Mouse (Mus musculus): ENCODE data around the gene Mindy1. TPM values are rescaled to one million over a fixed set of nuclear protein-coding genes. Genes with fewer than 3 reads are reported as not detected.
A peak's percentile ranks its signal among the peaks of the same experiment; 100 is the strongest.

The Mindy1 gene
- polyA plus RNA-seq, 1 experiment from 2014 or later: 54.6 TPM

DNA sequence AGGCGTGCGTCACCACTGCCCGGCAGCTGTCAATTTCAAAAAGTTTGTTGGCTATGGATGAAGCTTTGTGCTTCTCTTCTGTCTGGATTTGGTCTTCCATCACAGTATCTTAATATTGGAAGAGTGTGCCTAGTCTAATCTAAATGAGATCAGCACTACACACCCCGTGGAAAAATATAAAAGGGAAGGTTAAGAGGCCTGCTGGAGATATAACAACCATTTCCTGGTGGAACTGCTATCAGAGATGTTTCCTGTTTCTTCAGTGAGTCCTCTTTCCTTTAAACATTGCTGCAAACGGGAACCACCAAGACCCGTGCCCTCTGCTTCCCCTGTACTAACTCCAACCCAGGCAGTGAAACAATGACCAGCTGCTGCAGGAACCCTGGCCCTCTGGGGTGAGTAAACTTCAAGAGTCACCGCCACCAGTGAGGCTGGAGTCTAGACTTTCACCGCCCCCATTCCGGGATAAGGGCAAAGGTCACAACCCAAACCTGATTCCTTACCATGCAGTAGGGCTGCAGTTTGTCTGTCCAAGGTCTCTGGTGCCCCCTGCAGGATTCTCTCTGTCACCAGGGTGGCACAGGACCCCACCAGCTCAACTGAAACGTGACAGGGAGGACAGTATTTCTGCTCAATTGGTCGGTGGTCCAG lies 17.9 kb upstream of the Mindy1 start:
- ATAC-seq (ENCODE audit: insufficient read depth, low FRiP score): peak; percentile 64; the same call in 1 of the 2 replicates
- WGBS: 47% methylated on average over 11 of the region's 11 CpGs

DNA sequence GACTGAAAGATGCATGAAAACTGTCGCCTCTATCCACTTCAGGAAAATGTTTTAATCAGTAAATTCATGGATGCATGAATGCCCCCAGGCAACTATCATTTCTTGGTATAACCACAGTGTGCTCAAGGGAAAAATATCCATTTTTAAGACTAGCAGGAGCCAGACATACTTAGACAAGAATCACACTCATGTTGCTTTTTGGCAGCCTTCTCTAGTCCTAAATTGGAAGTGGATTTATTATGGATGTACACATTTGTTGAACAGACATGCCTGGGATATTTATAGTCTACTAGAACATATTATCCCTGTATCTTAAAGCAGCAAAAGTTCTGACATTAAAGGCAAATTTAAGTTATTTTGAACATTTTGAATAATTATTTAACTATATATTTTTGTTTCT lies 16.4 kb upstream of the Mindy1 start:
- no peaks in the 10 kb centered on the region for H3K9me3 ChIP-seq (replicated peaks; ENCODE audit: control insufficient read depth, low read length)
- no peak overlapping the region for H3K4me3 ChIP-seq (replicated peaks; ENCODE audit: low read length)
- no peaks in the 10 kb centered on the region for H3K27me3 ChIP-seq (ENCODE audit: control insufficient read depth, insufficient read depth, low read length)
- ATAC-seq (ENCODE audit: insufficient read depth, low FRiP score): no peak
- no peak overlapping the region for H3K9ac ChIP-seq (ENCODE audit: low read length)
- no peak overlapping the region for H3K4me2 ChIP-seq (ENCODE audit: low read depth, low read length)
- 86% methylated on average over 1 of the region's 1 CpGs for WGBS
- peaks cover 11% of the 10 kb centered on the region for H3K36me3 ChIP-seq (ENCODE audit: control insufficient read depth, insufficient read depth, low read length)
- H3K27ac ChIP-seq (ENCODE audit: low read length): no peak overlapping the region
- H3K4me1 ChIP-seq (ENCODE audit: control insufficient read depth, insufficient read depth, low read length): no peaks in the 10 kb centered on the region

More for the DNA sequence above, 17.9 kb upstream of the Mindy1 start:
- no peaks in the 10 kb centered on the region for H3K9me3 ChIP-seq (replicated peaks; ENCODE audit: control insufficient read depth, low read length)
- H3K4me2 ChIP-seq (ENCODE audit: low read depth, low read length): no peak overlapping the region
- H3K36me3 ChIP-seq (ENCODE audit: control insufficient read depth, insufficient read depth, low read length): peaks cover 18% of the 10 kb centered on the region
- H3K4me1 ChIP-seq (ENCODE audit: control insufficient read depth, insufficient read depth, low read length): no peaks in the 10 kb centered on the region
- H3K27ac ChIP-seq (ENCODE audit: low read length): no peak overlapping the region
- no peak overlapping the region for H3K4me3 ChIP-seq (replicated peaks; ENCODE audit: low read length)
- peak overlapping the region; percentile 11; the same call in 1 of the 2 replicates for H3K9ac ChIP-seq (ENCODE audit: low read length)
- H3K27me3 ChIP-seq (ENCODE audit: control insufficient read depth, insufficient read depth, low read length): no peaks in the 10 kb centered on the region

- peaks cover 9% of the 10 kb centered on the region for H3K36me3 ChIP-seq (ENCODE audit: control insufficient read depth, insufficient read depth, low read length)
- H3K9ac ChIP-seq (ENCODE audit: low read length): no peak overlapping the region
- H3K4me3 ChIP-seq (replicated peaks; ENCODE audit: low read length): no peak overlapping the region
- H3K9me3 ChIP-seq (replicated peaks; ENCODE audit: control insufficient read depth, low read length): no peaks in the 10 kb centered on the region
- no peaks in the 10 kb centered on the region for H3K4me1 ChIP-seq (ENCODE audit: control insufficient read depth, insufficient read depth, low read length)
- H3K27me3 ChIP-seq (ENCODE audit: control insufficient read depth, insufficient read depth, low read length): no peaks in the 10 kb centered on the region
- no peak overlapping the region for H3K27ac ChIP-seq (ENCODE audit: low read length)
- 92% methylated on average over 3 of the region's 3 CpGs for WGBS
- H3K4me2 ChIP-seq (ENCODE audit: low read depth, low read length): no peak overlapping the region
- no peak for ATAC-seq (ENCODE audit: insufficient read depth, low FRiP score)
These were observed 15.1 kb upstream of the Mindy1 start for GRCm38 (mm10) chr3:95266052-95266451.

GRCm38 (mm10) chr3:95267855-95268254 lies 13.3 kb upstream of the Mindy1 start:
- H3K9me3 ChIP-seq (replicated peaks; ENCODE audit: control insufficient read depth, low read length): no peaks in the 10 kb centered on the region
- H3K4me2 ChIP-seq (ENCODE audit: low read depth, low read length): no peak overlapping the region
- no peaks in the 10 kb centered on the region for H3K4me1 ChIP-seq (ENCODE audit: control insufficient read depth, insufficient read depth, low read length)
- no peak overlapping the region for H3K4me3 ChIP-seq (replicated peaks; ENCODE audit: low read length)
- no peaks in the 10 kb centered on the region for H3K27me3 ChIP-seq (ENCODE audit: control insufficient read depth, insufficient read depth, low read length)
- H3K36me3 ChIP-seq (ENCODE audit: control insufficient read depth, insufficient read depth, low read length): peaks cover 9% of the 10 kb centered on the region
- no peak overlapping the region for H3K27ac ChIP-seq (ENCODE audit: low read length)
- H3K9ac ChIP-seq (ENCODE audit: low read length): no peak overlapping the region
- ATAC-seq (ENCODE audit: insufficient read depth, low FRiP score): no peak

GRCm38 (mm10) chr3:95269789-95270188 lies 11.4 kb upstream of the Mindy1 start:
- Histone ChIP-seq H3K4me3 (replicated peaks; ENCODE audit: low read length) (no peak overlapping the region), H3K4me2 (ENCODE audit: low read depth, low read length) (no peak overlapping the region), H3K9ac (ENCODE audit: low read length) (no peak overlapping the region), H3K27ac (ENCODE audit: low read length) (no peak overlapping the region), H3K27me3 (ENCODE audit: control insufficient read depth, insufficient read depth, low read length) (no peaks in the 10 kb centered on the region), H3K4me1 (ENCODE audit: control insufficient read depth, insufficient read depth, low read length) (no peaks in the 10 kb centered on the region), H3K36me3 (ENCODE audit: control insufficient read depth, insufficient read depth, low read length) (peaks cover 9% of the 10 kb centered on the region), H3K9me3 (replicated peaks; ENCODE audit: control insufficient read depth, low read length) (no peaks in the 10 kb centered on the region)
- 89% methylated on average over 5 of the region's 5 CpGs for WGBS
- no peak for ATAC-seq (ENCODE audit: insufficient read depth, low FRiP score)

DNA sequence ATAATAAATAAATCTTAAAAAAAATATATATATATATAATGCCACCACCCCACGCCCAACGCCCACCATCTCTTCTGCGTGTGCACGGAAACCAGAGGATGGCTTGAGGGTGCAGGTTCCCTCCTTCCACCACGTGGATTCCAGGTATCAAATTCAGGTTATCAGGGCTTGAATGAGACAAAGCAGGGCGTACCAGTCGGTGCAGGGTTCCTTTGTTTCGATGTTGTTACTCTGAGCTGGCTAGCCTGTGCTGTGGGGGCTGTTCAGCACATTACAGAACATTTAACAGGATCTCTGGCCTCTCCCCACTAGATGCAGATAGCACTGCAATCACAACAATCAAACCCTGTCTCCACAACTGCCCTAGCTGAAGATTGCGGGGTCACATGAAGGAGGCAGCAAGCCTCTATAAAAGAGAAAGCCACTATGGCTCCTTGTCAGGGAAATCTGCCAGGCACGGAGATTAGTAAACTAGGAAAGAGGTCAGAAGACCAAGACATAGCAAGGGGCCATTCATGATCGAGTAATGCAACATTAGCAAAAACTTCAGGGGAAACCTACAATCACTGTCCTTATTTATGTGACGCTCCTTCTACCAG lies 10.3 kb upstream of the Mindy1 start:
- H3K27me3 ChIP-seq (ENCODE audit: control insufficient read depth, insufficient read depth, low read length): no peaks in the 10 kb centered on the region
- H3K36me3 ChIP-seq (ENCODE audit: control insufficient read depth, insufficient read depth, low read length): peaks cover 9% of the 10 kb centered on the region
- 71% methylated on average over 12 of the region's 12 CpGs for WGBS
- no peak overlapping the region for H3K9ac ChIP-seq (ENCODE audit: low read length)
- peak; percentile 49; the same call in 1 of the 2 replicates for ATAC-seq (ENCODE audit: insufficient read depth, low FRiP score)
- H3K9me3 ChIP-seq (replicated peaks; ENCODE audit: control insufficient read depth, low read length): no peaks in the 10 kb centered on the region
- no peak overlapping the region for H3K4me2 ChIP-seq (ENCODE audit: low read depth, low read length)
- H3K27ac ChIP-seq (ENCODE audit: low read length): peak overlapping the region; percentile 14; the same call in 1 of the 2 replicates
- no peak overlapping the region for H3K4me3 ChIP-seq (replicated peaks; ENCODE audit: low read length)
- H3K4me1 ChIP-seq (ENCODE audit: control insufficient read depth, insufficient read depth, low read length): no peaks in the 10 kb centered on the region

- 88% methylated on average over 5 of the region's 5 CpGs for WGBS
- no peaks in the 10 kb centered on the region for H3K9me3 ChIP-seq (replicated peaks; ENCODE audit: control insufficient read depth, low read length)
- no peaks in the 10 kb centered on the region for H3K27me3 ChIP-seq (ENCODE audit: control insufficient read depth, insufficient read depth, low read length)
- no peak overlapping the region for H3K4me2 ChIP-seq (ENCODE audit: low read depth, low read length)
- no peak overlapping the region for H3K9ac ChIP-seq (ENCODE audit: low read length)
- peaks cover 6% of the 10 kb centered on the region; the same call in 1 of the 2 replicates for H3K4me1 ChIP-seq (ENCODE audit: control insufficient read depth, insufficient read depth, low read length)
- H3K27ac ChIP-seq (ENCODE audit: low read length): no peak overlapping the region
- H3K36me3 ChIP-seq (ENCODE audit: control insufficient read depth, insufficient read depth, low read length): no peaks in the 10 kb centered on the region
- no peak for ATAC-seq (ENCODE audit: insufficient read depth, low FRiP score)
- H3K4me3 ChIP-seq (replicated peaks; ENCODE audit: low read length): no peak overlapping the region
These were observed 7.7 kb upstream of the Mindy1 start for GRCm38 (mm10) chr3:95273471-95273870.

DNA sequence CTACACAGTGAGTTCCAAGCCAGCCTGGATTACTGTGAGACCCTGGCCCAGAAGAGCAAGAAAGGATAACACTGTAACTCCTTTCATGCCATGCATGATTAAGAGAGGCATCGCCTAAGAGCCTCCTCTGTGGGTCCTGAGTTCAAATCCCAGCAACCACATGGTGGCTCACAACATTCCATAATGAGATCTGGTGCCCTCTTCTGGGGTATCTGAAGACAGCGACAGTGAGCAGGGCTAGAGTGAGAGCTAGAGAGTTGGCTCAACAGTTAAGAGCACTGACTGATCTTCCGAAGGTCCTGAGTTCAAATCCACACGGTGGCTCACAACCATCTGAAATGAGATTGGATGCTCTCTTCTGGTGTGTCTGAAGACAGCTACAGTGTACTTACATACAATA lies 6.7 kb upstream of the Mindy1 start:
- no peak overlapping the region for H3K4me3 ChIP-seq (replicated peaks; ENCODE audit: low read length)
- peaks cover 6% of the 10 kb centered on the region; the same call in 1 of the 2 replicates for H3K4me1 ChIP-seq (ENCODE audit: control insufficient read depth, insufficient read depth, low read length)
- no peaks in the 10 kb centered on the region for H3K36me3 ChIP-seq (ENCODE audit: control insufficient read depth, insufficient read depth, low read length)
- no peak overlapping the region for H3K4me2 ChIP-seq (ENCODE audit: low read depth, low read length)
- H3K9me3 ChIP-seq (replicated peaks; ENCODE audit: control insufficient read depth, low read length): no peaks in the 10 kb centered on the region
- no peaks in the 10 kb centered on the region for H3K27me3 ChIP-seq (ENCODE audit: control insufficient read depth, insufficient read depth, low read length)
- WGBS: 94% methylated on average over 4 of the region's 4 CpGs
- ATAC-seq (ENCODE audit: insufficient read depth, low FRiP score): no peak
- H3K9ac ChIP-seq (ENCODE audit: low read length): no peak overlapping the region
- no peak overlapping the region for H3K27ac ChIP-seq (ENCODE audit: low read length)

DNA sequence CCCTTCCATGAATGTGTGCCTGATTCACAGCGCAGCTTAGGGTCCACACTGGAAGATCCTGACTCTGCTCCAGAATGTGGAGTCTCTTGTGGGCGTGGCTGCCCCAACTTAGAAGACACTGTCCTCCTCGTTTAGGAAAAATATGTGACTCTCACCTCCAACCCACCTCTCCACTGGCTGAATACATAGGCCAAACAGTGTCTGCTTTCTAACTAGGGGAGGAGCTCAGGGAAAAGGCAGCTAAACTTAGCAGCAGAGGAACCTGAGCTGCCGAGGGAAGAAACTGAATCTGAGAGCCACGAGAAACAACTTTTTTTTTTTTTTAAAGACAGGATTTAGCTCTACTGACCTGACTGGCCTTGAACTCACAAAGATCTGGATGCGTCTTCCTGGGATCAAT lies 6.0 kb upstream of the Mindy1 start:
- Histone ChIP-seq H3K9ac (ENCODE audit: low read length) (no peak overlapping the region), H3K4me3 (replicated peaks; ENCODE audit: low read length) (no peak overlapping the region), H3K27ac (ENCODE audit: low read length) (no peak overlapping the region), H3K27me3 (ENCODE audit: control insufficient read depth, insufficient read depth, low read length) (no peaks in the 10 kb centered on the region), H3K36me3 (ENCODE audit: control insufficient read depth, insufficient read depth, low read length) (no peaks in the 10 kb centered on the region), H3K9me3 (replicated peaks; ENCODE audit: control insufficient read depth, low read length) (no peaks in the 10 kb centered on the region), H3K4me2 (ENCODE audit: low read depth, low read length) (no peak overlapping the region), H3K4me1 (ENCODE audit: control insufficient read depth, insufficient read depth, low read length) (peaks cover 6% of the 10 kb centered on the region; the same call in 1 of the 2 replicates)
- WGBS: 66% methylated on average over 6 of the region's 6 CpGs
- no peak for ATAC-seq (ENCODE audit: insufficient read depth, low FRiP score)

Data from stomach, embryonic 16.5 days (tissue).